ENCODE assay signal across 8 mouse cellular contexts in the genomic region with DNA sequence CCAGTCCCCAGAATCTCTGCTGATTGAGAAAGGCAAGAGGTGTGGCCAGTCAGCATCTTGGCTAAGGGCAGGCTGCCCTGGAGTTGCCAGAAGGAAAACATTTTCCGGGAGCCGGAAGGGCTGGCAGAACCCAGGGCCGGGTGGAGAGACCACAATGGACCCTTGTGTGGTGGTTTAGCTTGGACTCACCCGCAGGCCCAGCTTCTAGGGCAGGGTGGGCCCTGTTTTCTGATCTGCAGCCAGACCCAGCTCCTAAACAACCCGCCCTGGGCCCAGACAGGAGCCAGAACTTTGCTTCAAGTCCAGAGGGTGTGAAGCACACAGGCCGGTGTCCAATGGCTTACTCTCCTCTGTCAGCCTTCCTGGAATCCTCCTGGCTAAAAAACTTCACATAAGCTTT. TPM values are rescaled to one million over a fixed set of nuclear protein-coding genes. Genes with fewer than 3 reads are reported as not detected.
DNase-seq lines count a peak whose midpoint lies in the region; ATAC-seq and TF ChIP-seq lines count a peak whose summit lies in the region.

No protein-coding gene starts in this region.

- ATAC-seq in midbrain, postnatal 0 days (ENCODE audit: low FRiP score), result peak; percentile 58; the same call in 1 of the 2 replicates
- no peak for ATAC-seq in midbrain, embryonic 13.5 days
- ATAC-seq in frontal cortex, adult (ENCODE audit: low TSS enrichment), result peak; percentile 44; the same call in 1 of the 2 replicates
- ATAC-seq in neural tube, embryonic 15.5 days (ENCODE audit: low FRiP score), result no peak

- H3K4me2 ChIP-seq in midbrain, postnatal 0 days (ENCODE audit: low read depth, low read length, poor library complexity, severe bottlenecking), result no peak overlapping the region
- no peak overlapping the region for H3K4me2 ChIP-seq in midbrain, embryonic 13.5 days (replicated peaks)
- no peak overlapping the region for H3K4me2 ChIP-seq in neural tube, embryonic 15.5 days

- no peak overlapping the region for H3K27ac ChIP-seq in midbrain, postnatal 0 days (ENCODE audit: low read depth, low read length)
- H3K27ac ChIP-seq in midbrain, embryonic 13.5 days, result no peak overlapping the region
- H3K27ac ChIP-seq in layer of hippocampus, adult 2 months, result peak overlapping the region; percentile 75
- no peak overlapping the region for H3K27ac ChIP-seq in neural tube, embryonic 15.5 days (replicated peaks)

- no peak for TF ChIP-seq CTCF in midbrain, postnatal 0 days (IDR thresholded peaks at IDR 0.05)
- TF ChIP-seq CTCF in layer of hippocampus, adult 2 months (conservative IDR thresholded peaks at IDR 0.05), result no peak

- no peak overlapping the region for H3K4me3 ChIP-seq in midbrain, postnatal 0 days (ENCODE audit: low read depth, low read length)
- no peak overlapping the region for H3K4me3 ChIP-seq in midbrain, embryonic 13.5 days (replicated peaks)
- no peak overlapping the region for H3K4me3 ChIP-seq in layer of hippocampus, adult 2 months
- no peak overlapping the region for H3K4me3 ChIP-seq in neural tube, embryonic 15.5 days (replicated peaks)

- WGBS in midbrain, postnatal 0 days, result 76% methylated on average over 6 of the region's 6 CpGs
- 93% methylated on average over 6 of the region's 6 CpGs for WGBS in midbrain, embryonic 13.5 days
- WGBS in neural tube, embryonic 15.5 days, result 84% methylated on average over 6 of the region's 6 CpGs

- no peaks in the 10 kb centered on the region for H3K9me3 ChIP-seq in midbrain, postnatal 0 days (ENCODE audit: low read length)
- no peaks in the 10 kb centered on the region for H3K9me3 ChIP-seq in midbrain, embryonic 13.5 days
- H3K9me3 ChIP-seq in neural tube, embryonic 15.5 days (replicated peaks), result no peaks in the 10 kb centered on the region

- no peaks in the 10 kb centered on the region for H3K36me3 ChIP-seq in midbrain, postnatal 0 days (ENCODE audit: insufficient read depth, low read length)
- no peaks in the 10 kb centered on the region for H3K36me3 ChIP-seq in midbrain, embryonic 13.5 days
- no peaks in the 10 kb centered on the region for H3K36me3 ChIP-seq in neural tube, embryonic 15.5 days

- H3K27me3 ChIP-seq in midbrain, postnatal 0 days (ENCODE audit: insufficient read depth, low read length), result no peaks in the 10 kb centered on the region
- peaks cover 3% of the 10 kb centered on the region; the same call in 1 of the 2 replicates for H3K27me3 ChIP-seq in midbrain, embryonic 13.5 days
- H3K27me3 ChIP-seq in neural tube, embryonic 15.5 days (replicated peaks), result no peaks in the 10 kb centered on the region

- no peak overlapping the region for H3K9ac ChIP-seq in midbrain, postnatal 0 days (replicated peaks; ENCODE audit: low read length, poor library complexity, severe bottlenecking)
- no peak overlapping the region for H3K9ac ChIP-seq in midbrain, embryonic 13.5 days (replicated peaks)
- H3K9ac ChIP-seq in neural tube, embryonic 15.5 days (replicated peaks), result no peak overlapping the region

- DNase-seq in midbrain, postnatal 0 days (ENCODE audit: low spot score), result peak; percentile 40
- peak; percentile 48 to 75 for DNase-seq in layer of hippocampus, adult 2 months (ENCODE audit: low spot score in 2 of 2)
- DNase-seq in right cerebral cortex, postnatal 25 days, result peak; percentile 32
- DNase-seq in T-cell, adult 2 months (ENCODE audit: low spot score), result no peak
- DNase-seq in c-Kit-positive CD71-positive TER-119-positive erythroid progenitor cells, embryonic 14.5 days (ENCODE audit: low spot score), result no peak

- no peaks in the 10 kb centered on the region; the same call in 1 of the 2 replicates for H3K4me1 ChIP-seq in midbrain, postnatal 0 days (ENCODE audit: insufficient read depth, low read length)
- H3K4me1 ChIP-seq in midbrain, embryonic 13.5 days (replicated peaks), result peaks cover 16% of the 10 kb centered on the region; the same call in 1 of the 2 replicates
- peaks cover 7% of the 10 kb centered on the region; the same call in 1 of the 2 replicates for H3K4me1 ChIP-seq in neural tube, embryonic 15.5 days

RNA-seq across cellular contexts. Expression of a gene that starts 30.4 kb away (rescaled TPM):
- total RNA-seq in midbrain, postnatal 0 days (2014; rRNA removed), result 55.7 and 67.7 TPM in 2 replicates
- polyA plus RNA-seq in midbrain, postnatal 0 days (2015; fragmentation: Nextera tagmentation; extraction: Ambion mirVana), result 34.3 and 39.2 TPM in 2 replicates
- 37.5 and 38.2 TPM in 2 replicates for polyA plus RNA-seq in midbrain, embryonic 13.5 days (2015; fragmentation: Nextera tagmentation; extraction: Ambion mirVana)
- total RNA-seq in layer of hippocampus, adult 2 months (2021), result 10 to 100 TPM; 38.5 to 41.2 TPM
- polyA plus RNA-seq in neural tube, embryonic 15.5 days (2015; fragmentation: Nextera tagmentation; extraction: Ambion mirVana), result 35.9 and 39.4 TPM in 2 replicates

RNA-seq across cellular contexts. Expression of a gene that starts 49.6 kb away (rescaled TPM):
- 0.44 and 0.85 TPM in 2 replicates for total RNA-seq in midbrain, postnatal 0 days (2014; rRNA removed)
- polyA plus RNA-seq in midbrain, postnatal 0 days (2015; fragmentation: Nextera tagmentation; extraction: Ambion mirVana), result 0.16 and 0.28 TPM in 2 replicates
- polyA plus RNA-seq in midbrain, embryonic 13.5 days (2015; fragmentation: Nextera tagmentation; extraction: Ambion mirVana), result 0.11 and 0.14 TPM in 2 replicates
- total RNA-seq in layer of hippocampus, adult 2 months (2021), result under 1 TPM; 0.86 to 0.87 TPM
- 0.81 and 1.5 TPM in 2 replicates for polyA plus RNA-seq in neural tube, embryonic 15.5 days (2015; fragmentation: Nextera tagmentation; extraction: Ambion mirVana)

Comparison
In these comparisons a context has a peak if more than half of its experiments do, and no peak if none do; other contexts are left out.
1. ATAC-seq: peak in midbrain, postnatal 0 days (single experiment) and frontal cortex, adult (single experiment); none in midbrain, embryonic 13.5 days (single experiment) and neural tube, embryonic 15.5 days (single experiment).
2. DNase-seq: peak in midbrain, postnatal 0 days (single experiment), layer of hippocampus, adult 2 months (2 of 2) and right cerebral cortex, postnatal 25 days (single experiment); none in T-cell, adult 2 months (single experiment) and c-Kit-positive CD71-positive TER-119-positive erythroid progenitor cells, embryonic 14.5 days (single experiment).